Mouse (Mus musculus) WW6 (cell line): ENCODE measurements around the gene Olfr1259.
"Not testable (repeated sequence)": the region's sequence is repeated elsewhere in the genome, so short reads cannot be mapped to it uniquely, and the experiment has no call there.

Source experiments
- DNase-seq: peaks from one replicate; pipeline ENCODE4 v3.0.0-alpha.2; 2013; ENCODE audit warnings: low read depth, low spot score

Olfr1259 gene

DNA sequence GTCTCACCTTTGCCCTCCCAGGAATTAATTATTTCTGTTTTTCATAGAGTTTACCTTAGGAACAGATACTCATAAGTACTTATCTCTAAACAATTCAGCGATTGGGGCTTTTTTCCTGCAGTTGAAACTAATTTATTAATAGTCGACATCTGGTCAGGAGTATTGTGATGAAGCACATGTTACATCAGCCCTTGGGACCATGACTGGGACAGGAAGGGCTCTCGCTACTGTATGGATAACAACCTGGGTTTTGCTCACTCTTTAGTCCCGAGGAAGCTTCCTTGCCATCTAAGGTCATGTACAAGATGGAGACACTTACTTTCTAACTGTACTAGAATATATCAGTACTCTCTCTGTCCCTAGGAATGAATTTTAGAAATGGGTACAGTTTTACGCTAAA lies at the start of gene Olfr1259:
Olfr1259 (minus strand) TSS at position 101 of the 400 bp plus-strand sequence.
- no peak for DNase-seq

DNA sequence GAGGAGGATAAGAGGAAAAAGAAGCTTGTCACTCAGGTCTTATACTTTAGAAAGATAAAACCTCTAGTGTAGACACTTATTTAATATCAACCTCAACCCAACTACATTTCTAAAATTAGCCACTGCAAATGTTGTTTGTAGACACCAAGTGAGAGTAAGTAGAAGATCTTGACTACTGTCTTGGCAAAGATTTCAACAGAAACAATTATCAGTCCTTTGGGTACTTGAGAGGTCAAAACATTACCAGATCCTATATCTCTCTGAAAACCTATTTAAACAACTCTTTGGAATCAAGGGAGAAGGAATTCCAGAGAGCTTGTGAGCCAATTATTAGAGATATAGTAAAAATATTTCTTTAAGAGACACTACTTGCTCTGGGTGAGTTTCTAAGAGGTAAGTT lies 42.5 kb upstream of the Olfr1259 start, which contains the start of gene Olfr1261:
Olfr1261 (plus strand) TSS at position 301 of the 400 bp plus-strand sequence.
- no peak for DNase-seq

DNA sequence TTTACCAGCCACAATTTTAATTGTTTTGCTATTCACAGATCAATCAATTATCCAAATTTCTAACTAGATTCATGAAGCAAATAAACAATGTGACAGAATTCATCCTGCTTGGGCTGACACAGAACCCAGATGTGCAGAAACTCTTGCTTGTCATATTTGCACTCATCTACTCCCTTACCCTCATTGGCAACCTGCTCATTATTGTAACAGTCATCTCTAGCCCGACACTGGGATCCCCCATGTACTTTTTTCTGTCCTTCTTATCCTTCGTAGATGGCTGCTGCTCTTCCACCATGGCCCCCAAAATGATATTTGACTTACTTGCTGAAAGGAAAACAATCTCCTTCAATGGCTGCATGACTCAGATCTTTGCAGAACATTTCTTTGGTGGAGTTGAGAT lies 29.2 kb upstream of the Olfr1259 start:
- no peak for DNase-seq

DNA sequence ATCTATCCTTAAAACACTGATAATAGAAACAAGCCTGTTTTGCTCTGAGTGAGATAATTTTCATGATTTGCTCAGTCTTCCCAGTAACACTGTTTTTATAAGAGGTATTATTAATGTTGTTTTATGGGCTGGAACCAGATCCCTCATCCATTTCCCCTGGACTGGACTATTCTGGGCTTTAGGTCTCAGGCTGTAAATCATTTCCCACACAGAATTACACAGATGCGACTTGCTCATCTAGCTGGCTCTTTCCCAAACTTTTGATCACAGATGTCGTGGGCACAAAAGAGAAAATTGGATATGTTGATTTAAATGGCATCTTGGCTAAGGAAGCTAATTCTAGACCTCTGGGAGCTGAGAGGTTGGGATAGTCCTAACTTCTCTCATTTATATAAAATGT lies 25.7 kb upstream of the Olfr1259 start, which contains the start of gene Olfr1260:
Olfr1260 (plus strand) TSS at position 157 of the 400 bp plus-strand sequence.
- no peak for DNase-seq

DNA sequence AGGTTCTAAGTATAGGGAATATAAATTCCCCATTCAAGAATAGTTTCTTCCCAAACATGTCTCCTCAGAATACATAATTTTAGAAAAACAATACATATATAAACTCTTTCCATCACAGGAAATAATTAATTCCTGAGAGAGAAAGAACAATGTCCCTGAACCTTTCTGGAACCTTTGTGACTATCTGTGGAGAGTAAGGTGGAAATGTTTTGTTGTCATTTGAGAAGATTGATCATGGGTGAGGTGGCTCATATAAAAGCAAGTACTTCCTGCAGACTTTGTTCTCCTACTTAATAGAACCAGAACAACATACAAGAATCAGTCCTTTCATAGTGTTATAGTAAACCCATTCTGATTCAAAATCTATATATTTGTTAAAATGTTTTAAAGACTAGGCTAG lies 21.5 kb downstream of the Olfr1259 start, which contains the start of gene Olfr1258:
Olfr1258 (plus strand) TSS at position 301 of the 400 bp plus-strand sequence.
- DNase-seq: no peak

DNA sequence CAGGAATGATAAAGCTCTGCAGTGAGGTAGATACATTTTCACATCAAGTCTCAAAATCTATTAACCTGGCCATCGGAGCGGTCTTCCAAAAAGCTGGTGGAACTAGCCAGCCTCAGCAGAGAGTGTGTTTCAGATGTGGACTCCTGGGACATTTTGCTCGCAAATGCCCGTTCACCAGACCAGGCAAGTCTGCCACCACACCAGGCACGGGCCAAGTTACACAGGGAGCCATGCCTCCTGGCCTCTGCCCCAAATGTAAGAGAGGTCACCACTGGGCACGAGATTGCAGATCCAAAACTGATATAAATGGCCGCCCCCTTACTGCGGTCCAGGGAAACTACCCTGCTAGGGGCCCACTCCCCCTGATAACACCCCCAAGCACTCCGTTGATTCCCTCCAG lies 35.8 kb downstream of the Olfr1259 start:
- DNase-seq: not testable (repeated sequence)
